In the genomic region with DNA sequence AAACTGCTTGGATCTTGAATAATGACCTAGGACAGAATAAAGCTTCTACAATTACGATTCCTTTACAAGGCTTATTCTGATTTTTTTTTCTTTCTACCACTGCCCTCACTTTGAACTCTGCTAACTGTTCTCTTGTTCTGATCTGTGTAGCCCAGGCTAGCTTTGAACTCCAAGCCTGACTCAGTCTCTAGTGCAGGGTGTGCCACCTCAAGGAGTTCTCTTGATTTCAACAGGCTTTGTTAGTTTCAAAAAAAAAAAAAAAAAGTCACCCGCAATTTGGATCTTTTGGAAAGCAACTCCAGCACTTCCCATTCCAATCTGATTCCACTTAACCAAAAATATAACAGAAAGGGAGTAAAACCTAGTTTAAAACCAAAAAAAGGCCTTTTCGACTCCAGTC, we compare ENCODE assay signal across 9 mouse cellular contexts. TPM values are rescaled to one million over a fixed set of nuclear protein-coding genes. Genes with fewer than 3 reads are reported as not detected.
A peak's percentile ranks its signal among the peaks of the same experiment; 100 is the strongest.
DNase-seq lines count a peak whose midpoint lies in the region; ATAC-seq and TF ChIP-seq lines count a peak whose summit lies in the region.
"Had no signal": no experiment of that assay in that cellular context is flagged by ENCODE, and none has a peak within 500 bp of the region (broad histone marks: within the 10 kb centered on the region; RNA-seq: fewer than 3 reads in every experiment).

No protein-coding gene starts in this region.

- ATAC-seq in forebrain, embryonic 12.5 days (ENCODE audit: low FRiP score): no peak
- ATAC-seq in liver, embryonic 13.5 days (ENCODE audit: low read depth): peak; percentile 38; the same call in 1 of the 2 replicates

- no peak for TF ChIP-seq POLR2A in heart, adult 2 months (IDR thresholded peaks at IDR 0.05; ENCODE audit: insufficient read depth, low read depth, low read length)

- intact Hi-C loops in heart, adult 2 months (cut with DNase I): no loop called here
- intact Hi-C loops in heart, postnatal 36 days (cut with DNase I): no loop called here
- intact Hi-C loops in left cerebral cortex, postnatal 10 days (cut with DNase I): loop anchor here (5.0 to 10.0 kb wide), 2 partner anchors 62 to 109 kb away; partner anchors contain the start of genes Cby1, Dmc1 and Fam227a

- no peaks in the 10 kb centered on the region for H3K27me3 ChIP-seq in heart, adult 2 months (ENCODE audit: control insufficient read depth, insufficient read depth, low read length)
- H3K27me3 ChIP-seq in C2C12 (ENCODE audit: control insufficient read depth, insufficient read depth, insufficient read length): no peaks in the 10 kb centered on the region
- H3K27me3 ChIP-seq in forebrain, embryonic 12.5 days: no peaks in the 10 kb centered on the region
- H3K27me3 ChIP-seq in liver, embryonic 13.5 days: peaks cover 9% of the 10 kb centered on the region

- H3ac ChIP-seq in C2C12 (ENCODE audit: control insufficient read depth, insufficient read length, low read depth): peak overlapping the region; percentile 95

- H3K79me2 ChIP-seq in heart, adult 2 months (replicated peaks; ENCODE audit: control insufficient read depth, insufficient read depth, low read length): peaks cover 5% of the 10 kb centered on the region
- peaks cover 59% of the 10 kb centered on the region for H3K79me2 ChIP-seq in C2C12 (ENCODE audit: control insufficient read depth, insufficient read depth)

- peak overlapping the region; percentile 94 for H3K9ac ChIP-seq in heart, adult 2 months (ENCODE audit: low read depth, low read length)
- peak overlapping the region; percentile 96 for H3K9ac ChIP-seq in forebrain, embryonic 12.5 days
- peak overlapping the region; percentile 89 for H3K9ac ChIP-seq in liver, embryonic 13.5 days

- no peak for TF ChIP-seq EP300 in heart, adult 2 months (IDR thresholded peaks at IDR 0.05; ENCODE audit: insufficient read depth, low read depth, low read length)

- peak overlapping the region; percentile 98 for H3K4me3 ChIP-seq in heart, adult 2 months
- peak overlapping the region; percentile 94 for H3K4me3 ChIP-seq in C2C12 (ENCODE audit: insufficient read depth, poor library complexity, severe bottlenecking)
- peak overlapping the region; percentile 92 for H3K4me3 ChIP-seq in forebrain, embryonic 12.5 days (replicated peaks)
- peak overlapping the region; percentile 90 for H3K4me3 ChIP-seq in liver, embryonic 13.5 days (replicated peaks)

- H3K4me2 ChIP-seq in forebrain, embryonic 12.5 days: peak overlapping the region; percentile 85
- H3K4me2 ChIP-seq in liver, embryonic 13.5 days: peak overlapping the region; percentile 90

- DNase-seq in heart, adult 2 months: no peak
- no peak for DNase-seq in heart, postnatal 36 days
- DNase-seq in liver, embryonic 13.5 days: peak; percentile 14
- DNase-seq in cerebellum, adult 9-11 months: no peak
- DNase-seq in left cerebral cortex, postnatal 10 days (ENCODE audit: extremely low spot score in 1 of 2, low spot score in 2 of 2): no peak
- DNase-seq in right cerebral cortex, adult 18-20 months: no peak

- no peaks in the 10 kb centered on the region for H3K9me3 ChIP-seq in forebrain, embryonic 12.5 days
- no peaks in the 10 kb centered on the region for H3K9me3 ChIP-seq in liver, embryonic 13.5 days (replicated peaks)

- peak overlapping the region; percentile 100 for H3K27ac ChIP-seq in heart, adult 2 months
- peak overlapping the region; percentile 97 for H3K27ac ChIP-seq in forebrain, embryonic 12.5 days
- peak overlapping the region; percentile 92 for H3K27ac ChIP-seq in liver, embryonic 13.5 days

- H3K79me3 ChIP-seq in C2C12 (ENCODE audit: low read depth): peaks cover 49% of the 10 kb centered on the region

- TF ChIP-seq CTCF in heart, adult 2 months (IDR thresholded peaks at IDR 0.05): no peak
- no peak for TF ChIP-seq CTCF in C2C12 (IDR thresholded peaks at IDR 0.05; ENCODE audit: control insufficient read depth, insufficient read depth, insufficient read length)

- WGBS in heart, adult 2 months: 1% methylated on average over 3 of the region's 3 CpGs
- 8% methylated on average over 3 of the region's 3 CpGs for WGBS in forebrain, embryonic 12.5 days
- WGBS in liver, embryonic 13.5 days (ENCODE audit: insufficient replicate concordance): 2% methylated on average over 3 of the region's 3 CpGs

- H3K36me3 ChIP-seq in heart, adult 2 months (ENCODE audit: control insufficient read depth, insufficient read depth, low read length): peaks cover 39% of the 10 kb centered on the region
- peaks cover 43% of the 10 kb centered on the region for H3K36me3 ChIP-seq in C2C12 (ENCODE audit: control insufficient read depth, insufficient read depth)
- H3K36me3 ChIP-seq in forebrain, embryonic 12.5 days (replicated peaks): peaks cover 39% of the 10 kb centered on the region
- H3K36me3 ChIP-seq in liver, embryonic 13.5 days: peaks cover 39% of the 10 kb centered on the region

- peaks cover 2% of the 10 kb centered on the region for H3K4me1 ChIP-seq in heart, adult 2 months (ENCODE audit: control insufficient read depth, insufficient read depth, low read length)
- peaks cover 27% of the 10 kb centered on the region for H3K4me1 ChIP-seq in forebrain, embryonic 12.5 days
- peaks cover 34% of the 10 kb centered on the region for H3K4me1 ChIP-seq in liver, embryonic 13.5 days (replicated peaks)

TF ChIP-seq in C2C12, 6 proteins besides CTCF, POLR2A, EP300 and RAD21:
- TF ChIP-seq MYOG (IDR thresholded peaks at IDR 0.05; ENCODE audit: control insufficient read depth, extremely low read depth, insufficient read length): no peak
- TF ChIP-seq MAX (IDR thresholded peaks at IDR 0.05): no peak
- no peak for TF ChIP-seq MYOD1 (IDR thresholded peaks at IDR 0.05; ENCODE audit: control insufficient read depth, insufficient read length, low read depth)
- no peak for TF ChIP-seq FOSL1 (IDR thresholded peaks at IDR 0.05; ENCODE audit: insufficient read depth, low read length, poor library complexity, severe bottlenecking)
- TF ChIP-seq USF1 (IDR thresholded peaks at IDR 0.05; ENCODE audit: low read depth): no peak
- TF ChIP-seq CEBPB (IDR thresholded peaks at IDR 0.05; ENCODE audit: low read depth): no peak

RNA-seq across cellular contexts. Expression of gene Ddx17, which starts 1.0 kb away (rescaled TPM):
- total RNA-seq in heart, adult 2 months (2021): 10 to 100 TPM; 77.6 to 95.1 TPM
- 122 and 219 TPM in 2 replicates for polyA plus RNA-seq in heart, adult 2 months (2012; rRNA removed)
- 10 to 100 TPM; 84.7 to 86.5 TPM for total RNA-seq in heart, postnatal 36 days (2021)
- polyA plus RNA-seq in C2C12 (2012; fragmentation: generic; extraction: Trizol): 84.9 TPM
- 76.2 and 77.5 TPM in 2 replicates for polyA plus RNA-seq in forebrain, embryonic 12.5 days (2016; fragmentation: Nextera tagmentation; extraction: Ambion mirVana)
- 12.1 and 12.6 TPM in 2 replicates for polyA plus RNA-seq in liver, embryonic 13.5 days (2015; fragmentation: Nextera tagmentation; extraction: Ambion mirVana)
- 100 to 1,000 TPM; 381 TPM for total RNA-seq in left cerebral cortex, postnatal 10 days (2021)

RNA-seq across cellular contexts. Expression of gene Kdelr3, which starts 29.3 kb away (rescaled TPM):
- total RNA-seq in heart, adult 2 months (2021): 1 to 10 TPM; 4.3 to 4.8 TPM
- 14.2 and 20.4 TPM in 2 replicates for polyA plus RNA-seq in heart, adult 2 months (2012; rRNA removed)
- total RNA-seq in heart, postnatal 36 days (2021): 1 to 10 TPM; 6.5 to 7.2 TPM
- 65.5 TPM for polyA plus RNA-seq in C2C12 (2012; fragmentation: generic; extraction: Trizol)
- 12.8 and 15.3 TPM in 2 replicates for polyA plus RNA-seq in forebrain, embryonic 12.5 days (2016; fragmentation: Nextera tagmentation; extraction: Ambion mirVana)
- 6.2 and 6.4 TPM in 2 replicates for polyA plus RNA-seq in liver, embryonic 13.5 days (2015; fragmentation: Nextera tagmentation; extraction: Ambion mirVana)
- 1 to 10 TPM; 1.4 to 1.6 TPM for total RNA-seq in left cerebral cortex, postnatal 10 days (2021)
- polyA plus RNA-seq: CD4-positive, CD25-positive, alpha-beta regulatory T cell, adult 4 months had no signal

RNA-seq across cellular contexts. Expression of gene Kcnj4, which starts 40.5 kb away (rescaled TPM):
- 1 to 10 TPM in 1 of 2 experiments, under 1 TPM in 1; 0.50 to 1.1 TPM for total RNA-seq in heart, adult 2 months (2021)
- polyA plus RNA-seq in heart, adult 2 months (2012; rRNA removed): 0.06 and 0.21 TPM in 2 replicates
- total RNA-seq in heart, postnatal 36 days (2021): under 1 TPM in 1 of 2 experiments, not detected in 1; 0.11 TPM
- polyA plus RNA-seq in C2C12 (2012; fragmentation: generic; extraction: Trizol): 0.14 TPM
- polyA plus RNA-seq in forebrain, embryonic 12.5 days (2016; fragmentation: Nextera tagmentation; extraction: Ambion mirVana): not detected in 2 replicates
- polyA plus RNA-seq in liver, embryonic 13.5 days (2015; fragmentation: Nextera tagmentation; extraction: Ambion mirVana): not detected in 2 replicates
- 100 to 1,000 TPM; 116 to 124 TPM for total RNA-seq in left cerebral cortex, postnatal 10 days (2021)
- polyA plus RNA-seq: CD4-positive, CD25-positive, alpha-beta regulatory T cell, adult 4 months had no signal

RNA-seq across cellular contexts. Expression of gene Dmc1, which starts 59.4 kb away (rescaled TPM):
- not detected for total RNA-seq in heart, adult 2 months (2021)
- 0.12 TPM in 1 of 2 replicates, not detected in the other for polyA plus RNA-seq in heart, adult 2 months (2012; rRNA removed)
- total RNA-seq in heart, postnatal 36 days (2021): not detected
- polyA plus RNA-seq in C2C12 (2012; fragmentation: generic; extraction: Trizol): not detected
- polyA plus RNA-seq in forebrain, embryonic 12.5 days (2016; fragmentation: Nextera tagmentation; extraction: Ambion mirVana): 1.4 and 1.8 TPM in 2 replicates
- 0.22 and 0.40 TPM in 2 replicates for polyA plus RNA-seq in liver, embryonic 13.5 days (2015; fragmentation: Nextera tagmentation; extraction: Ambion mirVana)
- 1 to 10 TPM; 1.0 to 1.4 TPM for total RNA-seq in left cerebral cortex, postnatal 10 days (2021)
- polyA plus RNA-seq: CD4-positive, CD25-positive, alpha-beta regulatory T cell, adult 4 months had no signal
